Mouse (Mus musculus) forebrain, embryonic 15.5 days (tissue): ENCODE results near the gene 4930451I11Rik. TPM values are rescaled to one million over a fixed set of nuclear protein-coding genes. Genes with fewer than 3 reads are reported as not detected.
A peak's percentile ranks its signal among the peaks of the same experiment; 100 is the strongest.

Source experiments
- ATAC-seq: fragments of 200-750 bp; cut with Nextera tagmentation; replicated peaks from 2 replicates; pipeline ENCODE4 v1.8.0; 2017; ENCODE audit warnings: mild to moderate bottlenecking, moderate TSS enrichment, moderate library complexity
- H3K27ac ChIP-seq: fragments of 300-500 bp; sonication (generic); replicated peaks from 2 replicates; pipeline ENCODE4 v1.5.1; 2015; ENCODE audit warnings: mild to moderate bottlenecking, inconsistent platforms
- H3K27me3 ChIP-seq: fragments of 300-500 bp; sonication (generic); 2 replicates; pipeline ENCODE4 v1.6.1; 2015; ENCODE audit warnings: inconsistent platforms
- H3K36me3 ChIP-seq: fragments of 300-500 bp; sonication (generic); 2 replicates; pipeline ENCODE4 v1.6.1; 2015; ENCODE audit warnings: mild to moderate bottlenecking, inconsistent platforms
- H3K4me1 ChIP-seq: fragments of 300-500 bp; sonication (generic); 2 replicates; pipeline ENCODE4 v1.6.1; 2015; ENCODE audit warnings: inconsistent platforms
- H3K4me2 ChIP-seq: fragments of 300-500 bp; sonication (generic); replicated peaks from 2 replicates; pipeline ENCODE4 v1.6.1; 2015; ENCODE audit warnings: mild to moderate bottlenecking, inconsistent platforms
- H3K4me3 ChIP-seq: fragments of 300-500 bp; sonication (generic); 2 replicates; pipeline ENCODE4 v1.5.1; 2015; ENCODE audit warnings: mild to moderate bottlenecking, inconsistent platforms
- H3K9ac ChIP-seq: fragments of 300-500 bp; sonication (generic); replicated peaks from 2 replicates; pipeline ENCODE4 v1.6.1; 2015; ENCODE audit warnings: mild to moderate bottlenecking, inconsistent platforms
- H3K9me3 ChIP-seq: fragments of 300-500 bp; sonication (generic); 2 replicates; pipeline ENCODE4 v1.6.1; 2016; ENCODE audit warnings: inconsistent platforms
- WGBS: fragments of 180-500 bp; shearing (Covaris S2); methylation state at CpG from one replicate; pipeline ENCODE4 v1.1.7; 2015; ENCODE audit warnings: mixed read lengths; 5-methylcytosine and 5-hydroxymethylcytosine counted together
- polyA plus RNA-seq: library from polyadenylated mRNA; unstranded; fragments of >200 nt; fragmentation: Nextera tagmentation; extraction: Ambion mirVana; gene quantifications from 2 replicates; pipeline ENCODE4 v1.2.1, GENCODE M21; 2015

4930451I11Rik gene
- polyA plus RNA-seq, 1 experiment from 2014 or later = not detected

GRCm38 (mm10) chr7:126856741-126857420, 25.4 kb upstream of the 4930451I11Rik start:
- Histone ChIP-seq H3K36me3 (peaks cover 55% of the 10 kb centered on the region), H3K27ac (no peak overlapping the region), H3K4me1 (peaks cover 9% of the 10 kb centered on the region), H3K9ac (no peak overlapping the region), H3K9me3 (no peaks in the 10 kb centered on the region), H3K4me3 (no peak overlapping the region), H3K4me2 (no peak overlapping the region), H3K27me3 (no peaks in the 10 kb centered on the region)
- 77% methylated on average over 9 of the region's 9 CpGs for WGBS
- ATAC-seq = no peak

- H3K36me3 ChIP-seq = peaks cover 58% of the 10 kb centered on the region
- no peak for ATAC-seq
- no peak overlapping the region for H3K4me2 ChIP-seq
- WGBS = 65% methylated on average over 3 of the region's 3 CpGs
- no peak overlapping the region for H3K9ac ChIP-seq
- H3K27me3 ChIP-seq = no peaks in the 10 kb centered on the region
- H3K4me1 ChIP-seq = peaks cover under 1% of the 10 kb centered on the region
- H3K9me3 ChIP-seq = no peaks in the 10 kb centered on the region
- no peak overlapping the region for H3K27ac ChIP-seq
- no peak overlapping the region for H3K4me3 ChIP-seq
These were observed 24.2 kb upstream of the 4930451I11Rik start for GRCm38 (mm10) chr7:126855641-126856040.

GRCm38 (mm10) chr7:126853454-126853853, 22.0 kb upstream of the 4930451I11Rik start:
- H3K4me1 ChIP-seq = peaks cover 10% of the 10 kb centered on the region
- no peak overlapping the region for H3K4me2 ChIP-seq
- no peaks in the 10 kb centered on the region for H3K9me3 ChIP-seq
- peaks cover 4% of the 10 kb centered on the region; the same call in 1 of the 2 replicates for H3K27me3 ChIP-seq
- H3K4me3 ChIP-seq = no peak overlapping the region
- 82% methylated on average over 5 of the region's 5 CpGs for WGBS
- H3K36me3 ChIP-seq = peaks cover 52% of the 10 kb centered on the region
- no peak overlapping the region for H3K9ac ChIP-seq
- ATAC-seq = no peak
- no peak overlapping the region for H3K27ac ChIP-seq

- H3K4me3 ChIP-seq = no peak overlapping the region
- no peak for ATAC-seq
- no peak overlapping the region for H3K4me2 ChIP-seq
- peaks cover 23% of the 10 kb centered on the region for H3K4me1 ChIP-seq
- WGBS = 39% methylated on average over 12 of the region's 12 CpGs
- H3K9ac ChIP-seq = no peak overlapping the region
- H3K27ac ChIP-seq = no peak overlapping the region
- H3K36me3 ChIP-seq = peaks cover 34% of the 10 kb centered on the region
- no peaks in the 10 kb centered on the region for H3K9me3 ChIP-seq
- peaks cover 4% of the 10 kb centered on the region; the same call in 1 of the 2 replicates for H3K27me3 ChIP-seq
These were observed 19.8 kb upstream of the 4930451I11Rik start for GRCm38 (mm10) chr7:126851192-126851591.

- Histone ChIP-seq H3K9ac (no peak overlapping the region), H3K9me3 (no peaks in the 10 kb centered on the region), H3K4me3 (no peak overlapping the region), H3K4me2 (no peak overlapping the region), H3K27me3 (peaks cover 4% of the 10 kb centered on the region; the same call in 1 of the 2 replicates), H3K36me3 (peaks cover 31% of the 10 kb centered on the region), H3K4me1 (peaks cover 23% of the 10 kb centered on the region), H3K27ac (no peak overlapping the region)
- WGBS = 89% methylated on average over 6 of the region's 6 CpGs
- ATAC-seq = no peak
These were observed 18.7 kb upstream of the 4930451I11Rik start for GRCm38 (mm10) chr7:126850161-126850560.

GRCm38 (mm10) chr7:126848794-126849193, 17.4 kb upstream of the 4930451I11Rik start:
- 19% methylated on average over 10 of the region's 10 CpGs for WGBS
- Histone ChIP-seq H3K4me3 (peak overlapping the region; percentile 56), H3K4me1 (peaks cover 23% of the 10 kb centered on the region), H3K27me3 (peaks cover 4% of the 10 kb centered on the region; the same call in 1 of the 2 replicates), H3K36me3 (peaks cover 22% of the 10 kb centered on the region), H3K9ac (peak overlapping the region; percentile 64), H3K4me2 (peak overlapping the region; percentile 99), H3K27ac (no peak overlapping the region; the same call in 1 of the 2 replicates), H3K9me3 (no peaks in the 10 kb centered on the region)
- ATAC-seq = peak; percentile 30; the same call in 1 of the 2 replicates

- Histone ChIP-seq H3K9me3 (no peaks in the 10 kb centered on the region), H3K4me3 (peak overlapping the region; percentile 56), H3K27ac (no peak overlapping the region), H3K4me1 (peaks cover 23% of the 10 kb centered on the region), H3K4me2 (peak overlapping the region; percentile 99), H3K27me3 (peaks cover 4% of the 10 kb centered on the region; the same call in 1 of the 2 replicates), H3K36me3 (peaks cover 12% of the 10 kb centered on the region), H3K9ac (peak overlapping the region; percentile 64)
- WGBS = under 1% methylated on average over 46 of the region's 74 CpGs
- ATAC-seq = peak; percentile 51
These were observed 16.3 kb upstream of the 4930451I11Rik start for GRCm38 (mm10) chr7:126847421-126848398.

GRCm38 (mm10) chr7:126847116-126847420, 15.6 kb upstream of the 4930451I11Rik start, which contains the start of gene Doc2a:
Gene Doc2a (plus strand): TSS chr7:126847416.
- peak within 1 kb of the TSS; percentile 56 for H3K4me3 ChIP-seq
- H3K9me3 ChIP-seq = no peaks in the 10 kb centered on the region
- peak within 1 kb of the TSS; percentile 99 for H3K4me2 ChIP-seq
- 0 out of 2 replicates have a peak, but pooled peaks have one; percentile 2 for ATAC-seq
- H3K36me3 ChIP-seq = peaks cover 6% of the 10 kb centered on the region; the same call in 1 of the 2 replicates
- H3K27me3 ChIP-seq = peaks cover 4% of the 10 kb centered on the region; the same call in 1 of the 2 replicates
- H3K4me1 ChIP-seq = peaks cover 23% of the 10 kb centered on the region
- H3K9ac ChIP-seq = peak within 1 kb of the TSS; percentile 64
- WGBS = 28% methylated on average over 4 of the region's 4 CpGs
- no peak within 1 kb of the TSS for H3K27ac ChIP-seq

- H3K4me2 ChIP-seq = no peak overlapping the region
- ATAC-seq = no peak
These were observed 14.1 kb upstream of the 4930451I11Rik start for GRCm38 (mm10) chr7:126845516-126845915.

GRCm38 (mm10) chr7:126843276-126843675, 11.8 kb upstream of the 4930451I11Rik start:
- Histone ChIP-seq H3K4me2 (no peak overlapping the region), H3K9ac (no peak overlapping the region), H3K27me3 (no peaks in the 10 kb centered on the region; the same call in 1 of the 2 replicates), H3K36me3 (no peaks in the 10 kb centered on the region), H3K27ac (no peak overlapping the region), H3K4me3 (no peak overlapping the region), H3K4me1 (peaks cover 11% of the 10 kb centered on the region), H3K9me3 (no peaks in the 10 kb centered on the region)
- no peak for ATAC-seq
- 83% methylated on average over 9 of the region's 9 CpGs for WGBS

More at GRCm38 (mm10) chr7:126845516-126845915, 14.1 kb upstream of the 4930451I11Rik start:
- Histone ChIP-seq H3K36me3 (no peaks in the 10 kb centered on the region), H3K9ac (no peak overlapping the region), H3K4me1 (peaks cover 23% of the 10 kb centered on the region), H3K27ac (no peak overlapping the region), H3K4me3 (no peak overlapping the region), H3K9me3 (no peaks in the 10 kb centered on the region), H3K27me3 (peaks cover 4% of the 10 kb centered on the region; the same call in 1 of the 2 replicates)
- 14% methylated on average over 2 of the region's 2 CpGs for WGBS

GRCm38 (mm10) chr7:126833294-126833693, 1.9 kb upstream of the 4930451I11Rik start:
- Histone ChIP-seq H3K27ac (no peak overlapping the region), H3K4me2 (no peak overlapping the region), H3K36me3 (no peaks in the 10 kb centered on the region; the same call in 1 of the 2 replicates), H3K4me3 (no peak overlapping the region), H3K27me3 (no peaks in the 10 kb centered on the region), H3K9ac (no peak overlapping the region), H3K9me3 (no peaks in the 10 kb centered on the region), H3K4me1 (peaks cover 9% of the 10 kb centered on the region)
- 100% methylated on average over 1 of the region's 1 CpGs for WGBS
- no peak for ATAC-seq
